Mouse (Mus musculus) intestine, postnatal 0 days (tissue): ENCODE measurements around the gene Pgpep1. TPM values are rescaled to one million over a fixed set of nuclear protein-coding genes. Genes with fewer than 3 reads are reported as not detected.
A peak's percentile ranks its signal among the peaks of the same experiment; 100 is the strongest.

Experiments used
- ATAC-seq: fragments of 200-750 bp; cut with Nextera tagmentation; 2 replicates; pipeline ENCODE4 v1.8.0; 2017; ENCODE audit warnings: mild to moderate bottlenecking, moderate TSS enrichment, moderate library complexity
- H3K27ac ChIP-seq: fragments of 300-500 bp; sonication (generic); 2 replicates; pipeline ENCODE4 v1.5.1; 2014; ENCODE audit warnings: mild to moderate bottlenecking, low read depth, low read length, moderate library complexity
- H3K27me3 ChIP-seq: fragments of 300-500 bp; sonication (generic); replicated peaks from 2 replicates; pipeline ENCODE4 v1.6.1; 2014; ENCODE audit warnings: low read length, mixed read lengths; ENCODE audit not compliant: control insufficient read depth, insufficient read depth
- H3K36me3 ChIP-seq: fragments of 300-500 bp; sonication (generic); 2 replicates; pipeline ENCODE4 v1.6.1; 2014; ENCODE audit warnings: mild to moderate bottlenecking, moderate library complexity; ENCODE audit not compliant: control insufficient read depth, insufficient read depth
- H3K4me1 ChIP-seq: fragments of 300-500 bp; sonication (generic); replicated peaks from 2 replicates; pipeline ENCODE4 v1.6.1; 2014; ENCODE audit warnings: antibody characterized with exemption, low read length, mixed read lengths; ENCODE audit not compliant: control insufficient read depth, insufficient read depth
- H3K4me2 ChIP-seq: fragments of 300-500 bp; sonication (generic); replicated peaks from 2 replicates; pipeline ENCODE4 v1.6.1; 2014; ENCODE audit warnings: low read depth, mild to moderate bottlenecking, moderate library complexity
- H3K4me3 ChIP-seq: fragments of 300-500 bp; sonication (generic); 2 replicates; pipeline ENCODE4 v1.5.1; 2014; ENCODE audit warnings: low read depth, low read length
- H3K9ac ChIP-seq: fragments of 300-500 bp; sonication (generic); 2 replicates; pipeline ENCODE4 v1.6.1; 2014; ENCODE audit warnings: mild to moderate bottlenecking, low read depth, low read length
- H3K9me3 ChIP-seq: fragments of 300-500 bp; sonication (generic); 2 replicates; pipeline ENCODE4 v1.6.1; 2016; ENCODE audit warnings: mixed run types; ENCODE audit not compliant: control insufficient read depth
- CTCF ChIP-seq: sonication (generic); IDR thresholded peaks from 2 replicates; pipeline ENCODE4 v1.5.1; 2016; ENCODE audit warnings: low read depth, mild to moderate bottlenecking, control low read depth, antibody characterized with exemption, moderate library complexity
- WGBS: fragments of 180-500 bp; shearing (Covaris S2); extraction: QIAGEN DNeasy Blood & Tissue Kit; methylation state at CpG from one replicate; pipeline ENCODE4 v1.1.7; 2014; 5-methylcytosine and 5-hydroxymethylcytosine counted together
- polyA plus RNA-seq: library from polyadenylated mRNA; unstranded; fragments of >200 nt; fragmentation: Nextera tagmentation; extraction: Ambion mirVana; gene quantifications from 2 replicates; pipeline ENCODE4 v1.2.1, GENCODE M21; 2015

Gene Pgpep1
- polyA plus RNA-seq, 1 experiment from 2014 or later: 79.0 TPM

DNA sequence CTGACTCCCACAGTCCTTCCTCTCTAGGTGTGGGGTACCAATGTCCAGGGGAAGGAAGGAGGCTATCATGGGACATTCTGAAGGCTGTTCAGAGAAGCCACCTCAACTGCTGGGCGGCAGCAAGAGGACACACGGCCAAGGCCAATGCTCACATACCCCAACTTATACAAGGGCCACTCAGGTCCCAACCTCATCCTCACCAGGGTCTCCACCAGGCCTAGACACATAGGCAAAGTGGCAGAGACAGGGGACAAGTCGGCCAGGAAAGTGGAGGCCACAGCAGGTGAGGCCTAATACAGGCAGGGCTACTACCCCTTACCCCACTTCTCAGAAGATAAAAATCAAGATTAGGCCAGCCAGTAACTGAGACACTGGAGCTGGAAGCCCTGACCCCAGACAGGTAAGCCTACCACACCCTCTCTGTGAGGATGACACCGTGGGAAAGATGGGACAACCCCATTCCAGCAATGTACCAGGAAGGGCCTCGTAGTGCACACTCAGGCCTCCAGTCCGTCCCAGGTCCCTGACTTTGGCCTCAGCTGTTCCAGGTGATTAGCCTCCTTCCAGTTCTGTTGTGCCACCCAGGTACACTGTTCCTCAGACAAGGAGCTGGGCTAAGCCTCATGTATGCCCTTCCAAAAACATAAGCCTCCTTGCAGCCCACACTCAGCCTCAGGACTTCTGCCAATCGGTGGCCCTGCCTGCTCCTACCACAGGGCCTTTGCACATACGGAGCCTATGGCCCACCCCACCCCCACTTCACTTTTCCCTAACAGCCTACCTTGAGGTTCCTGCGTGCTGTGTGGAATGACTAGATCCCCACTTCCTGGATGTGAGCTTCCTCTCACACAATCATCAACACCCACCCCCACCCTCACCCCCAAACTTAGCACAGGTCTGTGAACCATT is 54.1 kb downstream of the Pgpep1 start:
- 72% methylated on average over 9 of the region's 9 CpGs for WGBS
- no peaks in the 10 kb centered on the region for H3K9me3 ChIP-seq
- no peaks in the 10 kb centered on the region for H3K27me3 ChIP-seq
- no peaks in the 10 kb centered on the region for H3K36me3 ChIP-seq
- H3K4me2 ChIP-seq: no peak overlapping the region
- H3K9ac ChIP-seq: no peak overlapping the region
- no peak overlapping the region for H3K4me3 ChIP-seq
- no peak overlapping the region for H3K27ac ChIP-seq
- 0 out of 2 replicates have a peak, but pooled peaks cover 9% of the 10 kb centered on the region for H3K4me1 ChIP-seq
- ATAC-seq: no peak
- no peak for TF ChIP-seq CTCF

DNA sequence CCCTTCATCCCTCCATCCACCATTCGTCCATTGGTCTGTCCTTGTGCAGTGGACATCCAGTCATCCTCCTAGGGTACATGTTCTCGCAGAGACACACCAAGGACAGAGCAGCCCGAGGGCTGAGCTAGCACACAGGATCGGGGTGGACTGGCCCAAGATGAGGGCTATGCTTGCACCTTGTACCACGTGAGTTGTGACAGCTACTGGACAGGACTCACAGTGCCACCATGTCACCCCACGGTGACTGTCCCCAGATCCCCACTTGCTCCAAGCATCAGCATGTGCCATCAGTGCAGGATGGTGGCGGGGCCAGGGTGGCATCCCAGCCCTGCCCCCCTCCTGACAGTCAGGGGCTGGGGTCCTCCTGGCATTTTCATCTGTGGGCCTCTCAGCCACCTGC is 55.6 kb downstream of the Pgpep1 start:
- H3K9me3 ChIP-seq: no peaks in the 10 kb centered on the region
- H3K4me3 ChIP-seq: no peak overlapping the region
- WGBS: 88% methylated on average over 7 of the region's 7 CpGs

DNA sequence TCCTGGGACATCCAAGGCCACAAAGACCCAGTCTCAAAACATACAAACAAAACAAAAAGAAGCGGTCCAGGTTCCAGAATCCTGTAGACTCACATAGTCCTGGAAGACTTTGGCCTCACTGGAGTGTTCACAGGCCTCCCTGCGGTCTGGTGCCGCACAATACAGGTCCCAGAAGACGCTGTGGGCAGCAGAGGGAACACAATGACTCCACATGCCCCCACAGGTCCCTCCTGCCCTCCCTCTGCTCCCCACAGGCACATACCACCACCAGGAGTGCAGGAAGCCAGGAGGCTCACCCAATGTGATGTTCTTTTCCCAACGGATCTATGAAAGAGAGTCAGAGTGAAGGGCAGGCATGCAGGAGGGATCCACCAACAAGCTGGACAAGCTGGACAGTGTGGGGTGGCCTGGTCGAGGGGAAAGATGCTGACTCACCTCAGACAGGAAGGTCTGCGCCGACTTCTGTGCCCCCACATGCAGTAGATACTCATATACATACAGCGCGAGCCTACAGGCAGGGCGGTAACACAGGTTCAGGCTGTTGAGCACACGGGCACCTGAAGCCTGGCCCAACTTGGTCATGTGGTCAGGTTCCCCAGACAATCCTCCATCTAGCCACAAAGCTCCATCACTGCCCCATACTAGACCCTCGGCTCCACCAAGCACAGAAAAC is 57.9 kb downstream of the Pgpep1 start:
- H3K27ac ChIP-seq: no peak overlapping the region; the same call in 1 of the 2 replicates
- no peak overlapping the region for H3K9ac ChIP-seq
- no peak for ATAC-seq
- H3K9me3 ChIP-seq: no peaks in the 10 kb centered on the region
- no peak overlapping the region for H3K4me3 ChIP-seq
- TF ChIP-seq CTCF: no peak
- no peak overlapping the region for H3K4me2 ChIP-seq
- H3K4me1 ChIP-seq: no peaks in the 10 kb centered on the region; the same call in 1 of the 2 replicates
- 91% methylated on average over 13 of the region's 13 CpGs for WGBS
- peaks cover 9% of the 10 kb centered on the region; the same call in 1 of the 2 replicates for H3K36me3 ChIP-seq
- no peaks in the 10 kb centered on the region for H3K27me3 ChIP-seq

More for the DNA sequence above, 55.6 kb downstream of the Pgpep1 start:
- Histone ChIP-seq H3K27ac (no peak overlapping the region), H3K4me2 (no peak overlapping the region), H3K4me1 (0 out of 2 replicates have a peak, but pooled peaks cover 6% of the 10 kb centered on the region), H3K27me3 (no peaks in the 10 kb centered on the region), H3K36me3 (no peaks in the 10 kb centered on the region), H3K9ac (no peak overlapping the region)
- no peak for ATAC-seq
- TF ChIP-seq CTCF: no peak

DNA sequence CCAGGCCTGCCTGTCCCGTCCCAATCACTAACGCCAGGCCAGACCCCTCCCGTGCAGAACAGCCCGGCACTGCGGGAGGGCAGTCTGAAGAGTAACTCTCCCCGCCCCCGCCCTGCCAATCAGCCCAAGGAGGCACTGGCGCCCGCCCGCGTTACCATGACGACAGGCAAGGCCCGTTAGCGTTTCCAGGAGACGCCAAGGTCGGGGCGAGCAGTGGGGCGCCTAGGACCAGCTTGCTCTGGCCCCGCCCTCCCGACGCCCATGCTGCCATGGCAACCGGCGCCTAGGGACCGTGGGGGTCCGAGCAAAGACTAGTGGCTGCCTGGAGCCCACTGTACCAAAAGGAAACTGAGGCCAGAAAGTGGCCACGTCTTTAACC is 58.9 kb downstream of the Pgpep1 start:
- H3K4me2 ChIP-seq: peak overlapping the region; percentile 35
- H3K9ac ChIP-seq: no peak overlapping the region
- ATAC-seq: no peak; the same call in 1 of the 2 replicates
- no peaks in the 10 kb centered on the region; the same call in 1 of the 2 replicates for H3K4me1 ChIP-seq
- H3K36me3 ChIP-seq: peaks cover 14% of the 10 kb centered on the region; the same call in 1 of the 2 replicates
- H3K27ac ChIP-seq: no peak overlapping the region; the same call in 1 of the 2 replicates
- no peaks in the 10 kb centered on the region for H3K9me3 ChIP-seq
- 4% methylated on average over 26 of the region's 26 CpGs for WGBS
- TF ChIP-seq CTCF: no peak
- H3K4me3 ChIP-seq: no peak overlapping the region
- no peaks in the 10 kb centered on the region for H3K27me3 ChIP-seq

DNA sequence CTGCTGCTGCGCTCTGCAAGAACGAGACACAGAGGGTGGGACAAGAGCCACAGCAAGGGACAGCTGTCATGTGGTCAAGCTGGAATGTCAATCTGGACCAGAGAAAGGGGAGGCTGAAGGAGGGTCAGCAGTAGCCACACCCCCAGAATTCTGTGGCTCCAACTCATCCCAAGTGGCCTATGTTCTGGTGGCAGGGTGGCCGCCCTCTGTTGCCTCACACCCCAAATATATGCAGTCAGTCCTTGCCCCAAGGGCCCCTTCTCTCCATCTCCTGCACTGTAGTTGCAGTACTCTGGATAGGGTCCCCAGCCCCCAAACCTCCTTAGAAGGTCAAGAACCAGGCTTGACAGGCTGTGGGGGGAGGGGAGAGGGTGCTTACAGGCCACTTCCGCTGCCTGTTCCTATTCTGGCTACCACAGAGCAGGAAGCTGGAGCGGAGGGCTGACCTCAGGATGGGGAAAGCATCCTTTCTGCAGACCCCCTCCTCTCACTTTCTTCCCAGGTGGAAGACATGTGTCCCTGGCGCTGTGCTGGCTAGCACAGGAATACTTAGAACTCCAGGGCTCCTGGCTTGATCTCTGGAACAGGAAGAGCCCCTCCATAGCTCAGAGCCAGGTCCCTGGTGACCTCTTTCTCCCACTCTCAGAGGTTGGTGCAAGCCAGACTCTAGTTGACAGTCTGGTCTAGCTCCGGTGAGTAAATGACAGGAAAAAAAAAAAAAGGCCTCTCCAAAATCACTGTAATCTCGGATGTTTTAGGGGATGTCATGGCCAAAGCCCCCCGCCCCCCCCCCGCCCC is 59.5 kb downstream of the Pgpep1 start:
- Histone ChIP-seq H3K9me3 (no peaks in the 10 kb centered on the region), H3K4me3 (no peak overlapping the region), H3K36me3 (peaks cover 17% of the 10 kb centered on the region; the same call in 1 of the 2 replicates), H3K4me1 (no peaks in the 10 kb centered on the region; the same call in 1 of the 2 replicates), H3K27ac (no peak overlapping the region; the same call in 1 of the 2 replicates), H3K27me3 (no peaks in the 10 kb centered on the region), H3K4me2 (peak overlapping the region; percentile 35), H3K9ac (no peak overlapping the region)
- TF ChIP-seq CTCF: no peak
- WGBS: 42% methylated on average over 10 of the region's 10 CpGs
- no peak for ATAC-seq
